In genomic region chr7:142655633-142656032, GRCm38 (mm10) we compare ENCODE assay signal across 12 mouse cellular contexts. TPM values are rescaled to one million over a fixed set of nuclear protein-coding genes. Genes with fewer than 3 reads are reported as not detected.
DNase-seq lines count a peak whose midpoint lies in the region; ATAC-seq lines count a peak whose summit lies in the region.
"Had no signal": no experiment of that assay in that cellular context is flagged by ENCODE, and none has a peak within 500 bp of the region (broad histone marks: within the 10 kb centered on the region; RNA-seq: fewer than 3 reads in every experiment).

No protein-coding gene starts in this region.

- H3K4me3 ChIP-seq in heart, embryonic 16.5 days (ENCODE audit: low read length): peak overlapping the region; percentile 49
- peak overlapping the region; percentile 64 for H3K4me3 ChIP-seq in embryonic facial prominence, embryonic 10.5 days
- H3K4me3 ChIP-seq in hindbrain, embryonic 12.5 days: peak overlapping the region; percentile 39; the same call in 1 of the 2 replicates
- peak overlapping the region; percentile 35 for H3K4me3 ChIP-seq in liver, embryonic 15.5 days (replicated peaks)
- H3K4me3 ChIP-seq in midbrain, embryonic 11.5 days (ENCODE audit: low read depth, low read length): no peak overlapping the region

- H3K9ac ChIP-seq in heart, embryonic 16.5 days (ENCODE audit: low read length): peak overlapping the region; percentile 35; the same call in 1 of the 2 replicates
- no peak overlapping the region for H3K9ac ChIP-seq in hindbrain, embryonic 12.5 days
- no peak overlapping the region for H3K9ac ChIP-seq in liver, embryonic 15.5 days
- H3K9ac ChIP-seq in midbrain, embryonic 11.5 days (ENCODE audit: low read length): no peak overlapping the region

- 24% methylated on average over 11 of the region's 11 CpGs for WGBS in heart, embryonic 16.5 days
- 11% methylated on average over 11 of the region's 11 CpGs for WGBS in embryonic facial prominence, embryonic 10.5 days
- 8% methylated on average over 11 of the region's 11 CpGs for WGBS in hindbrain, embryonic 12.5 days
- WGBS in liver, embryonic 15.5 days (ENCODE audit: insufficient replicate concordance): 23% methylated on average over 11 of the region's 11 CpGs
- 6% methylated on average over 11 of the region's 11 CpGs for WGBS in midbrain, embryonic 11.5 days

- H3K4me2 ChIP-seq in heart, embryonic 16.5 days (ENCODE audit: low read depth, low read length): peak overlapping the region; percentile 52
- peak overlapping the region; percentile 26 for H3K4me2 ChIP-seq in hindbrain, embryonic 12.5 days (replicated peaks)
- peak overlapping the region; percentile 25; the same call in 1 of the 2 replicates for H3K4me2 ChIP-seq in liver, embryonic 15.5 days
- no peak overlapping the region for H3K4me2 ChIP-seq in midbrain, embryonic 11.5 days

- peaks cover 39% of the 10 kb centered on the region for H3K27me3 ChIP-seq in heart, embryonic 16.5 days (ENCODE audit: control insufficient read depth, insufficient read depth, low read length)
- H3K27me3 ChIP-seq in embryonic facial prominence, embryonic 10.5 days (replicated peaks; ENCODE audit: low read depth, poor library complexity, severe bottlenecking): peaks cover 98% of the 10 kb centered on the region
- peaks cover 93% of the 10 kb centered on the region for H3K27me3 ChIP-seq in hindbrain, embryonic 12.5 days
- H3K27me3 ChIP-seq in liver, embryonic 15.5 days: peaks cover 85% of the 10 kb centered on the region
- peaks cover 75% of the 10 kb centered on the region for H3K27me3 ChIP-seq in midbrain, embryonic 11.5 days (ENCODE audit: control insufficient read depth, insufficient read depth, low read length)

- H3K9me3 ChIP-seq in heart, embryonic 16.5 days (replicated peaks; ENCODE audit: control insufficient read depth, low read length): no peaks in the 10 kb centered on the region
- no peaks in the 10 kb centered on the region for H3K9me3 ChIP-seq in embryonic facial prominence, embryonic 10.5 days
- no peaks in the 10 kb centered on the region for H3K9me3 ChIP-seq in hindbrain, embryonic 12.5 days (replicated peaks)
- H3K9me3 ChIP-seq in liver, embryonic 15.5 days (replicated peaks): no peaks in the 10 kb centered on the region
- no peaks in the 10 kb centered on the region for H3K9me3 ChIP-seq in midbrain, embryonic 11.5 days (ENCODE audit: control insufficient read depth, low read length)

- ATAC-seq in heart, embryonic 16.5 days (replicated peaks; ENCODE audit: extremely low read depth, insufficient read depth, low FRiP score): no peak
- no peak for ATAC-seq in hindbrain, embryonic 12.5 days (ENCODE audit: low FRiP score)
- no peak for ATAC-seq in liver, embryonic 15.5 days (ENCODE audit: insufficient read depth)
- no peak for ATAC-seq in midbrain, embryonic 11.5 days (ENCODE audit: low FRiP score)
- no peak for ATAC-seq in granulocyte monocyte progenitor cell, adult 5-6 weeks (replicated peaks; ENCODE audit: poor library complexity, severe bottlenecking)

- H3K4me1 ChIP-seq in heart, embryonic 16.5 days (ENCODE audit: control insufficient read depth, insufficient read depth, low read length): no peaks in the 10 kb centered on the region; the same call in 1 of the 2 replicates
- peaks cover 72% of the 10 kb centered on the region for H3K4me1 ChIP-seq in embryonic facial prominence, embryonic 10.5 days
- H3K4me1 ChIP-seq in hindbrain, embryonic 12.5 days: peaks cover 27% of the 10 kb centered on the region
- 0 out of 2 replicates have a peak, but pooled peaks cover under 1% of the 10 kb centered on the region for H3K4me1 ChIP-seq in liver, embryonic 15.5 days (replicated peaks)
- H3K4me1 ChIP-seq in midbrain, embryonic 11.5 days (ENCODE audit: control insufficient read depth, insufficient read depth, low read length): peaks cover 16% of the 10 kb centered on the region

- H3K36me3 ChIP-seq in heart, embryonic 16.5 days (ENCODE audit: control insufficient read depth, insufficient read depth): peaks cover 13% of the 10 kb centered on the region; the same call in 1 of the 2 replicates
- H3K36me3 ChIP-seq in embryonic facial prominence, embryonic 10.5 days (replicated peaks): peaks cover 56% of the 10 kb centered on the region
- no peaks in the 10 kb centered on the region for H3K36me3 ChIP-seq in hindbrain, embryonic 12.5 days
- H3K36me3 ChIP-seq in liver, embryonic 15.5 days (replicated peaks): no peaks in the 10 kb centered on the region
- H3K36me3 ChIP-seq in midbrain, embryonic 11.5 days (ENCODE audit: control insufficient read depth, insufficient read depth, low read length): no peaks in the 10 kb centered on the region

- H3K27ac ChIP-seq in heart, embryonic 16.5 days (ENCODE audit: low read length): peak overlapping the region; percentile 26; the same call in 1 of the 2 replicates
- H3K27ac ChIP-seq in embryonic facial prominence, embryonic 10.5 days (replicated peaks): no peak overlapping the region
- no peak overlapping the region for H3K27ac ChIP-seq in hindbrain, embryonic 12.5 days
- peak overlapping the region; percentile 38; the same call in 1 of the 2 replicates for H3K27ac ChIP-seq in liver, embryonic 15.5 days (replicated peaks)
- no peak overlapping the region for H3K27ac ChIP-seq in midbrain, embryonic 11.5 days (ENCODE audit: low read depth, low read length)

- no peak for DNase-seq in heart, adult 9 months (ENCODE audit: low spot score in 2 of 2)
- DNase-seq in embryonic facial prominence, embryonic 10.5 days (ENCODE audit: low spot score): no peak
- DNase-seq in urinary bladder, postnatal 14 days (ENCODE audit: low spot score): no peak
- no peak for DNase-seq in midbrain, embryonic 11.5 days (ENCODE audit: low spot score, missing footprints)
- DNase-seq: gastrocnemius, postnatal 25 days; thymus, postnatal 4 days had no signal

RNA-seq across cellular contexts. Expression of gene Igf2, which starts 11.0 kb away (rescaled TPM):
- 914 and 1,144 TPM in 2 replicates for polyA plus RNA-seq in heart, embryonic 16.5 days (2015; fragmentation: Nextera tagmentation; extraction: Ambion mirVana)
- polyA plus RNA-seq in embryonic facial prominence, embryonic 10.5 days (2016; fragmentation: Nextera tagmentation; extraction: Ambion mirVana): 360 and 378 TPM in 2 replicates
- 323 and 363 TPM in 2 replicates for polyA plus RNA-seq in hindbrain, embryonic 12.5 days (2016; fragmentation: Nextera tagmentation; extraction: Ambion mirVana)
- 619 and 685 TPM in 2 replicates for polyA plus RNA-seq in liver, embryonic 15.5 days (2015; fragmentation: Nextera tagmentation; extraction: Ambion mirVana)
- polyA plus RNA-seq in midbrain, embryonic 11.5 days (2014; fragmentation: Nextera tagmentation; extraction: Ambion mirVana): 126 and 131 TPM in 2 replicates
- total RNA-seq in granulocyte monocyte progenitor cell, adult 5-6 weeks (2014; fragmentation: Nextera tagmentation): not detected in 2 replicates
- total RNA-seq in granulocyte monocyte progenitor cell, adult 5-6 weeks (2017): 2.5 TPM in 1 of 2 replicates, not detected in the other
- total RNA-seq: CH12.LX had no signal

RNA-seq across cellular contexts. Expression of gene Gm49394, which starts 14.1 kb away (rescaled TPM):
- 0.32 TPM in 1 of 2 replicates, not detected in the other for polyA plus RNA-seq in heart, embryonic 16.5 days (2015; fragmentation: Nextera tagmentation; extraction: Ambion mirVana)
- not detected in 2 replicates for polyA plus RNA-seq in embryonic facial prominence, embryonic 10.5 days (2016; fragmentation: Nextera tagmentation; extraction: Ambion mirVana)
- not detected in 2 replicates for polyA plus RNA-seq in hindbrain, embryonic 12.5 days (2016; fragmentation: Nextera tagmentation; extraction: Ambion mirVana)
- 0.08 TPM in 1 of 2 replicates, not detected in the other for polyA plus RNA-seq in liver, embryonic 15.5 days (2015; fragmentation: Nextera tagmentation; extraction: Ambion mirVana)
- not detected in 2 replicates for polyA plus RNA-seq in midbrain, embryonic 11.5 days (2014; fragmentation: Nextera tagmentation; extraction: Ambion mirVana)
- not detected in 2 replicates for total RNA-seq in granulocyte monocyte progenitor cell, adult 5-6 weeks (2014; fragmentation: Nextera tagmentation)
- total RNA-seq in granulocyte monocyte progenitor cell, adult 5-6 weeks (2017): not detected in 2 replicates
- total RNA-seq: CH12.LX; liver, adult 2 months had no signal
- polyA plus RNA-seq: liver, adult 2 months had no signal

Comparison
In these comparisons a context has a peak if more than half of its experiments do, and no peak if none do; other contexts are left out.
1. H3K27ac ChIP-seq: peak in heart, embryonic 16.5 days (single experiment) and liver, embryonic 15.5 days (single experiment); none in embryonic facial prominence, embryonic 10.5 days (single experiment), hindbrain, embryonic 12.5 days (single experiment) and midbrain, embryonic 11.5 days (single experiment).